Mouse (Mus musculus) lung, adult 2 months (tissue): ENCODE data around the gene Gm5475. TPM values are rescaled to one million over a fixed set of nuclear protein-coding genes. Genes with fewer than 3 reads are reported as not detected.

Experiments used
- DNase-seq: peaks from one replicate; pipeline ENCODE4 v3.0.0; 2022
- H3K4me1 ChIP-seq: fragments of 200-500 bp; 2 replicates; pipeline ENCODE4 v1.6.1; 2011; ENCODE audit warnings: low read length; ENCODE audit not compliant: control insufficient read depth, insufficient read depth
- H3K4me3 ChIP-seq: fragments of 200-500 bp; replicated peaks from 2 replicates; pipeline ENCODE3; 2011; ENCODE audit warnings: low read depth, mild to moderate bottlenecking, control low read depth, low read length; ENCODE audit errors: extremely low read depth
- CTCF ChIP-seq: fragments of 200-500 bp; IDR thresholded peaks from 2 replicates; pipeline ENCODE4 v1.5.1; 2011; ENCODE audit warnings: mild to moderate bottlenecking, low read length, control low read depth; ENCODE audit not compliant: insufficient read depth
- POLR2A ChIP-seq: fragments of 200-500 bp; IDR thresholded peaks from 2 replicates; pipeline ENCODE4 v1.6.1; 2011; ENCODE audit warnings: low read depth, mild to moderate bottlenecking, control low read depth, low read length, borderline replicate concordance; ENCODE audit errors: extremely low read depth
- WGBS: fragments of 180-500 bp; shearing (Covaris S2); methylation state at CpG from one replicate; pipeline ENCODE4 v1.1.7; 2018; 5-methylcytosine and 5-hydroxymethylcytosine counted together
- polyA plus RNA-seq: library from polyadenylated mRNA; depleted of rRNA; stranded (reverse); fragments of >200 nt; gene quantifications from 2 replicates; pipeline ENCODE4 v1.2.3, GENCODE M21; 2012; rRNA removed

Gm5475 gene
- polyA plus RNA-seq, 1 experiment, result not detected

GRCm38 (mm10) chr15:100473926-100474503 is 52.1 kb downstream of the Gm5475 start:
- Histone ChIP-seq H3K4me1 (peaks cover 4% of the 10 kb centered on the region), H3K4me3 (no peak overlapping the region)
- WGBS, result 70% methylated on average over 7 of the region's 7 CpGs
- TF ChIP-seq POLR2A (no peak), CTCF (no peak)
- no peak for DNase-seq

Other genes with a start within 250 kb of the Gm5475 start
- gene Atf1, start 194.3 kb upstream of the Gm5475 start, polyA plus RNA-seq, result 40.8 and 45.7 TPM in 2 replicates
- gene Tmprss12, start 141.3 kb upstream of the Gm5475 start, polyA plus RNA-seq, result not detected in 2 replicates
- 448 and 506 TPM in 2 replicates for gene Mettl7a1, start 118.0 kb upstream of the Gm5475 start, polyA plus RNA-seq
- gene Mettl7a3, start 87.2 kb upstream of the Gm5475 start, polyA plus RNA-seq, result 0.80 and 1.1 TPM in 2 replicates
- gene Methig1, start 69.0 kb upstream of the Gm5475 start, polyA plus RNA-seq, result 0.11 TPM in 1 of 2 replicates, not detected in the other
- 0.10 TPM in 1 of 2 replicates, not detected in the other for gene Mettl7a2, start 68.9 kb upstream of the Gm5475 start, polyA plus RNA-seq
- not detected in 2 replicates for gene Higd1c, start 57.6 kb upstream of the Gm5475 start, polyA plus RNA-seq
- gene Slc11a2, start 2.9 kb downstream of the Gm5475 start, polyA plus RNA-seq, result 35.5 and 53.2 TPM in 2 replicates
- 32.6 and 44.4 TPM in 2 replicates for gene Letmd1, start 46.9 kb downstream of the Gm5475 start, polyA plus RNA-seq
- 2.8 and 3.0 TPM in 2 replicates for gene Csrnp2, start 73.3 kb downstream of the Gm5475 start, polyA plus RNA-seq
- 7.7 and 8.2 TPM in 2 replicates for gene Tfcp2, start 129.9 kb downstream of the Gm5475 start, polyA plus RNA-seq
- 34.8 and 40.2 TPM in 2 replicates for gene Pou6f1, start 177.8 kb downstream of the Gm5475 start, polyA plus RNA-seq
- gene Dazap2, start 193.2 kb downstream of the Gm5475 start, polyA plus RNA-seq, result 846 and 1,111 TPM in 2 replicates
- 102 and 115 TPM in 2 replicates for gene Smagp, start 214.8 kb downstream of the Gm5475 start, polyA plus RNA-seq
- 19.1 and 23.9 TPM in 2 replicates for gene Bin2, start 247.4 kb downstream of the Gm5475 start, polyA plus RNA-seq